Mouse (Mus musculus): ENCODE measurements at regions not wholly inside any gene's neighbourhood (a gene's known extent, or its start where the extent isn't known, plus 50 kb on each side); places are given as distances from the start of the nearest gene placed in this dataset.
A peak's percentile ranks its signal among the peaks of the same experiment; 100 is the strongest.
"Not testable (repeated sequence)": the region's sequence is repeated elsewhere in the genome, so short reads cannot be mapped to it uniquely, and the experiment has no call there.

DNA sequence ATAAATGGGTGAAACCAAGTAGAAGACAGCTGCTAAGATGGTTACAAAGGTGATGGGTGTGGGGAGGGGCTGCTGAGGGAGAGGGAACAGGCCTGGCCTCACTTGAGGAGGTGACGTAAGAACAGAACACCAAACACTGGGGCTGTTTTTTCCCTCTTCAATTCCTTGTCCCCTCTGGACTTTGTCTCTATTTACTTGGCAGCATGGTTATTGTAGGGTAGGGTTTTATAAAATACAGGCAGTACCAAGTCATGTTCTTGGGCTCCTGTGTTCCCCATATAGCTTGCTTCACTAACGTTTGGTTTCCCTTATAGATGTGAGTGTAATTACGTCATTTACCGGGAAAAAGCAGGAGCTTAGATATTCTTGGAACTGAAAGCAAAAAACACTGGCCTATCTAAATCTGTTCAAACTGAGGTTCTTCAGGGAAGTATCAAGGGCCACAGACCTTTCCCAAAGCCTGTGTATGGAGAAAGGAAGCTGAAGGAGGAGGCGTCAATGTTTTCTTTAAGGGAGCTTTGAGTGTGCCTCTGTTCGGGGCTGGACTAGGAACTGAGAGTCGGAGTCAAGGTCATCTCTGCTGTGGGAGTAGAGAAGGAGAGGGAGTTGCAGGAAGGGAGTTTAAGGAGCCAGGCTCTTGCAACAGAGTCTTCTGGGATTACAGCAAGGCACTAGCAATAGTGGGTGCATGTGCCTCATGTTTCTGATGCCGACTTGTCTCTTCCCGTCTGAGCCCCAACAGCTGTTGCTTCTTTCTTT lies 85.1 kb upstream of the Atp1b1 start:
- no peak for DNase-seq (ENCODE audit: inconsistent ontology term)

DNA sequence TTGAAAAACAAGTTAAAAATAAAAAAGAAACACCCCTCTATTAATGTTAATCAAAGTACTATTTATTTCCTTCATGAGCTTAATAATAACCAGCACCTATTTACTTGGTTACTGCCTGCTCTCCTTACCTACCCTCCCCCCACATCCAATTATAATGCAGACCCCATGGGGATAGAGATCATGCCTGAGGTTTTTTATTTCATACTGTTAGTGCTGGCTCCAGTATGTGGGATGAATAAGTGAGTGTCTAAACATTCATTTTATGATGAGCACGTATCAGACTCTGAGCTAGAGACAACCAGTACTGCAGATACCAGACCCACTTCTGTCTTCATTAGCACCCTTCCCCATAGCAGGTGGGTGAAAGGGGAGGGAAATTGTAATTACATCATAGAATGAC lies 83.6 kb upstream of the Atp1b1 start:
- no peak for DNase-seq (ENCODE audit: inconsistent ontology term)

DNA sequence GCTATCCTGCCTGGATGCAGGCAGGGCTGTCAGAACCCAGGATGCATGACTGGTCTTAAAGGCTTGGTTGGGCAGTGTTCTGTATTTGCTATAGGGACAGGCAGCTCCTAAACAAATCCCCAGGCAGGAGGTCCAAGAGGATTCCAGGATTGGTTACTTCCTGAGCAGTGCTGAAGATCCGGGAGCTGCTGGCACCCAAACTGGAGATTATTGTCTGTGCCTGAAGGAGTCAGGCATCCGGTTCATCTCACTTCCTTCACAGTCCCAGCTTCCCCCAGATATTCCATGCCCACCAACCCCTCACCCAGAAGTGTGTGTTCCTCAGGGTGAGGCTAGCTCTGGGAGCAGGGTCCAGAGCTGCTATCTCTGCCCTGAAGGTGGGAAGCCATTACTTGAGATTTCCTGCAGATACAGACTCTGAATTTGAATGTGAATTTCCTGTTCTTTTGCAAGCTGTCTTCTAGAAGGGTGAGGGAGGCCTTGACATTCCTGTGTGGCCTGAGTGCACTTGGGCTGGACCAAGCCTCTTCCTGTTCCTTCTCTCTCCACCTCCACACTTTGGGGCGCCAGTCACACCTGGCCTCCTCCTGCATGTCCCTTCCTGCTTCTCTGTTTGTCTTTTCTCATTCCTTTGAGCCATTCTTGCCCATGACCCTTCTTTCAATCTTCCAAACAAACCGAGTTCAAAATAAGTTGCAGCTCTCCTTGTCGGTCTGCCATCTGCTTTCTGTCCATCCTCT lies 80.3 kb upstream of the Atp1b1 start:
- no peak for DNase-seq (ENCODE audit: inconsistent ontology term)

DNA sequence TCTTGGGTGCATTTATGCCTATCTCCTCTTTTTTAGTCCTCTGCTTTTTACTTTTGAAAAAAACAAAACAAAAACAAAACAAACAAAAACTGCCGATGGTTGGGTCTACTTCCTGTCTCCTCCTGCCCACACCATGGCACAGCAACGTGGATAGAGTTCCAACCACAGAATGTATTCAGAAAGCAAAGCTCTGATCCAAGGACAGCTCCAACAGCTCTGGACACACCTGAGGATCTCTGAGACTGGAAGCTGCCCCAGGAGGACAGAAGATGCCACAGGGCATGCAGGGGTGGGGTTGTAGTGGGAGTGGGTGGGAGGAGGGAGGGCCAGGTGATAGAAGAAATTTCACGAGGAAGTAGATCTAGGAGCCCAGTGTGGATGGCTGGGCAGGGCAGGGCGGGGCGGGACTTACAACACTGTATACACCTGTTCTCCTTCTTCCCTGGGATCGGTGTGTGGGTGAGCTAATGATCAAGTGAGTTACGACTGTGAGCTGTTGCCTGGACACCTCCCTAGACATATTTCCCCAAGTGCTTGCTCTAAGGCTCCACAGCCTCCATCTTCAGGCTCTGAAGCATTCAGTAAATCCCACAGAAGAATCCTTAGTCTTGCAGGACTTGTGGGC lies 79.3 kb upstream of the Atp1b1 start:
- no peak for DNase-seq (ENCODE audit: inconsistent ontology term)

DNA sequence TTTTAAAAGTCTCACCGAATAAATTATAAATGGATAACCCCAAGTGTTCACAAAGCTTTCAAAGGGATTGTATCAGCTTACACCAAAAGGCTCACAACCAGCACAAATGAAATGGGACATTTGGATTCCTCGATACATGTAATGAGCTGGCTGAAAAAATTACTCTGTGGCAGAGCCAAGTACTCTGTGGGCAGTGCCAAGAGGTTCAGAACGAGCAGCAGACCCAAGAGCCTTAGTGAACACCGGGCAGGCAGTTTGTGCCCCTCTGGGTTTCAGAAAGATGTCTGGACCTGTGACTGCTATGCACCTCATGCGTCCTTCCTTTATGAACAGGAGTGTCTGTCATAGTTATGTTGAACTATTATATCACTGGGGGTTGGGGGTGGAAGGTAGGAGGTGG lies 74.0 kb upstream of the Atp1b1 start:
- peak; percentile 47 for DNase-seq (ENCODE audit: inconsistent ontology term)

DNA sequence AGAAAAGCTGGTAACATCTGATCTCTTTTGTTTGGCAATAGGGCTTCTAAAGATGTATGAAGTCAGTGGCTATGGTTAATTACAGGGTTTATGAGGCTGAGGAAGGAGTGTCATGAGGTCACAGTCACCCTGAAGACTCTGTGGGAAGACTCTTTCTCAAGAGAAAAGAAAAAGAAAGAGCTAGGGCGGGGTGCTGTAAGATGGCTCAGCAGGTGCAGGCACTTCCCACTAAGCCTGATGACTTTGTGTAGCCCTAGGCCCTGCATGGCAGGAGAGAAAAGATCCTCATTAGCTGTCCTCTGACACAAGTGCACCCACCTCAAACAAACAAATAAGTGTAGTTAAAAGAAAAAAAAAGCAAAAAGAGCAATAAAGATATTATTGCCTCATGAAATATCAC lies 73.6 kb upstream of the Atp1b1 start:
- DNase-seq (ENCODE audit: inconsistent ontology term): no peak

DNA sequence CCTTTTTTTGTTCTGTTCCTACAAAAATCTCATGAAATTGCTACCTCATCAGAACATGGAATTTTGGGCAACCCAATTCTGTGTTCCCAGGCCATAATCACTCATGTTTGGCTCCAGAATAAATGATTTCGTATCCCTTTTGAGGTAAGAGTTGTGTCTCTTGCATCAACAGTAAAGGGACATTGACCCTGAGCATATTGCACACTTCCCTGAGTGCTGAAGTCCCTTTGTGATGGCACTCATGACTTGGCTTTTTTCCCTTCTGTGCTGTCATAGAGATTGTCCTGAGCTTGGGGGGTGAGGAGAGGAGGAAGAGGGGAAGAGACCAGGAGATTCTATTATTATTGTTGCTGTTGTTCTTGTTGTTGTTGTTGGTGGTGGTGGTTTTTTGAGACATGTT lies 68.6 kb upstream of the Atp1b1 start:
- no peak for DNase-seq (ENCODE audit: inconsistent ontology term)

DNA sequence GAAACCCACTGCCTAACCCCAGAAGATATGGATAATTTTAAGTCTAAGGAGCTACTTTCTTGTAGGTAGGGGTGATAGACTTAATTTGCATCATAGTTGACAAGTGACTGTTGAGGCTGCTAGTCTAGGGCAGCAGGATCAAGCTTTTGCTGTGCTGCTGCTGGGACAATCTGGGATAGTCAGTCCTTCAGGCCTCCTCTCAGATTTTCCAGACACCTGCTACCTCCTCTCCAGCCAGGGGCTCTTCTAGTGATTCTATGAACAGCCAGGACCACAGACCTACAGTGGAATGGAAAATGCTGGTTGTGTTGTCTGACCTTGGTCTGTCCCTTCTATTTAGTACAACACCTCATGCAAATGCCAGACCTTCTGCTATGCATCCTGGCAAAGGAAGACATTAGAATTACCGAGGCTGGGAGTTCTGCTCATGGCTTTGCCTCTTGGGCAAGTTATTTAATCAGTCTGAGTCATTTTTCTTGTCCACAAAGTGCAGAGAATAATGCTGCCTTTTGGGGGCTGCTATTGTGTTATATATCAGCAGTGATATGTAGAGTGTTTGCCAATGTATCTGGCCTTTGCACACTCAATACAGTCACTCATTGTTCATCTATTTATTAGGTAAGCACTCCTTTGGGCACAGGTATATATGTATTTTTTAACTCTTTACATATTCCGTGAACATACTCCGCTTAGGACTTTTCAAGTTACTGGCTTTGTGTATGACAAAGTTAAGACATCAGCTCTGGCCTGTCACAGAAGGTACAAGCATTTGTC lies 64.4 kb upstream of the Atp1b1 start:
- no peak for DNase-seq (ENCODE audit: inconsistent ontology term)

DNA sequence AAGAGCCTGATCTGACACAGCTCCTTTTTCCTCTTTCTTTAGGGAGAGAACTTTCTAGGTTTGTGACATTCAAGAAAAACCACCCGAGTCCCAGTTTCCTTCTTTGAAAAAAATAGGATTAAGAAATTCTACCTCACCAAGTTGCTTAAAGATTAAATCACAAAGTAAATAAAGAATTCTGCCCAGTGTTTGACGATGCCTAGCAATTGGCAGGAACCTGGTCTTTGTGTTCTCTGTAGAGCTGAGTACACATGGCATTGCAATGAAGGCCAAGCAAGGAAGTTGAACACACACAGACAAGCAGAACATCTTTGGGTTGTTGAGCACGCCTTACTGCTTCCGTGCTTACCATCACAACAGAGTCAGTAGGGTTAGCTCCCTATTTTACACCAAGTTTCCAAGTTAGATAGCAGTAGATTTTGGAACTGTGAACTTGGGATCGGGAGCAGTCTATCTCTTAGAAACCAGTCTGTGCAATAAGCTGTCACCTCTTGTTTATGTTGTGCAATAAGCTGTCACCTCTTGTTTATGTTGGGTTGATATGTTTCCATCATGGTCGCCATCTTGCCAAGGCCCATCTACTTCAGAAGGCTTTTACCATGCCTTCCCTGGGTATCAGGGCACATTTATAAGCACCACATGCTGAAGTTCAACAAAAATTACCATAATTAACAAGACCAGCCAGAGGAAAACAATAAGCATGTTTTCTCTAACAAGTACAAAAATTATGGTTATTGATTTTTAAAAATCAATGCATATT lies 63.4 kb upstream of the Atp1b1 start:
- no peak for DNase-seq (ENCODE audit: inconsistent ontology term)

DNA sequence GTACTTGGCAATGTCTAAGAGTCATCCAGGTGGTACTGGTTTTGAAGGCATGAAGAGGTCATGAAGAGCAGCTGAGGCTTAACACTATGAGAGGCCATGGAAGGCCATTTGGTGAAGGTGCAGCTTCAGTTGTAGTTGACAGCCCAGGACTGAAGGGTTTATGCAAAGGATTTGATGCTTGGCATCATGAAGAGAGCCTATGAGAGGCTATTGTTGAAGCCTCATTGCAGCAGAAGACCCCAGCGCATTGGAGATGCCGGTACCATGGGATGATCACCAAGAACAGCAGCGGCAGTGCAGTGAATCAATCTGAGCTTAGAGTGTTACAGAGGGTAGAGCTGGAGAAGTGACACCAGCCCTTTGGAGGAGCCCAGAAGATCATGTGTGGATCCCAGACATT lies 60.7 kb upstream of the Atp1b1 start:
- DNase-seq (ENCODE audit: inconsistent ontology term): no peak

DNA sequence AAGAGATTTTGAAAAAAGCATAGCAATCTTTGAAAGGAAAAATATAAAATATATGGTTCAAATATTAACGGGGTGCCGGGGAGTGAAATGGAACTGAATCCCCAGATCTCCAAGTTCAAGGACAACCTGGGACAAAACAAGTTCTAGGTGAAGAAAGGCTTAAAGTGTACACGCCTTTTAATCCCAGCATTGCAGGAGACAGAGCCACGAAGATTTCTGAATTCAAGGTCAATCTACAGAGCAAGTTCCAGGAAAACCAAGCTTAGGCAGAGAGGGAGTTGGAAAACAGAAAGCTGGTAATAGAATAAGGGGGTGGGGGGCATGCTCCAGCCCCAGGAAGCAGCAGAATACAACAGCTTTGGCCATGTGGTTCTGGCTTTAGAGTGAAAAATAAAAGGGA lies 60.2 kb upstream of the Atp1b1 start:
- no peak for DNase-seq (ENCODE audit: inconsistent ontology term)

DNA sequence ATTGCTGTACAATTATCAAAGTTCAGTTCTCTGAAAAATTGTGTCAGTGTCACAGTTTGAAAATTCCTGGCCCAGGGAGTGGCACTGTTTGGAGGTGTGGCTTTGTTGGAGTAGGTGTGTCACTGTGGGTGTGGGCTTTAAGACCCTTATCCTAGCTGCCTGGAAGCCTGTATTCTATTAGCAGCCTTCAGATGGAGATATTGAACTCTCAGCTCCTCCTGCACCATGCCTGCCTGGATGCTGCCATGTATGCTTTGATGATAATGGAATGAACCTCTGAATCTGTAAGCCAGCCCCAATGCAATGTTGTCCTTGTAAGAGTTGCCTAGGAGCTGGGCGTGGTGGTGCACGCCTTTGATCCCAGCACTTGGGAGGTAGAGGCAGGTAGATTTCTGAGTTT lies 59.2 kb upstream of the Atp1b1 start:
- DNase-seq (ENCODE audit: inconsistent ontology term): not testable (repeated sequence)

DNA sequence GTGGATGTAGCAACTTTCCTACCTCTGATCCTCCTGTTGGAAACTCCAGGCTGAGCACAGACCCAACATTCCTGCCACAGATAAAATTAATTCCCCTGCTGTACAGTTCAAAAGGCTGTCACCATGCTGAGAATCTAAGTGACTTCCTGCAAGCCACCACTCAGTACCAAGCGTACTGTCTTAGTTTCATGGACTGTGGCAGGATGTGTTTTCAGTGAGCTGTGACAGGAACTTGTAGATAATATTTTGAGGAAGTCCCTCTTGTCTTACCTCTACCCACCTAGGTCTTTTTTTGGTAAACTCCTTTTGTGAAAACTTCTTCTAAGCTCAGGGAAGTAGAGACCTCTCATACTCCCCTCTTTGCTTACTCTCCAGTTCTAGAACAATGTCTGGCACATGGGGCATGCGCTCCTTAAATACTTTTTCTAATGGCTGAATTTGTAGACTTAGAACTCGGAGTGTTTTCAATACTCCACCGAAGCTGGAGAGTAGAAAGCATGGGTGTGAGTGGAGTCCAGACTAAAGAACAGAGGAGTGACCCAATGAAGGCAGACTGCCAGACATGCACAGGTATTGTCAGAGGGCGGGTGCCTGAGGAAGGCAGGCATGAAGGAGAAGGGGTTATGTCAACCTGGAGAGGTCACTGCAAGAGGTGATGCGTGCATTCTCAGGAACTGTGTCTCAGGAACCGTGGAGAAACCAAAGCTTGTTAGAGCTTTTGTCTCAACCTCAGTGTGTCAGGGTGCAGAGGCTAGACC lies 53.7 kb upstream of the Atp1b1 start:
- no peak for DNase-seq (ENCODE audit: inconsistent ontology term)

DNA sequence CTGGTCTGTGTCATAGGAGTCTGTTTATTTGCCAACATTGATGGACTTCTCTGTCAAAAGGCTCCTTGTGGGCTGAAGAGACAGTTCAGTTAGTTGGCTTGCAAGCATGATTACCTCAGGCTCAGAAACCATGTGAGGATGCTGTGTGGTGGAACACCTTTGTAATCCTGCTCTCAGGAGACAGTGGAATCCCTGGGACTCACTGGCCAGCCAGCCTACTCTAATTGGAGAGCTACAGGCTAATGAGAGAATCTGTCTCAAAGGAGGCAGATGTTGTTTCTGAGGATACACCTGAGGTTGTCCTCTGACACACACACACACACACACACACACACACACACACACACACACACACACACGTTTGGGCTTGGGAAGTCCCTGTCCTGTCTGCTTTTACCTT lies 51.1 kb upstream of the Atp1b1 start:
- DNase-seq (ENCODE audit: inconsistent ontology term): no peak

DNA sequence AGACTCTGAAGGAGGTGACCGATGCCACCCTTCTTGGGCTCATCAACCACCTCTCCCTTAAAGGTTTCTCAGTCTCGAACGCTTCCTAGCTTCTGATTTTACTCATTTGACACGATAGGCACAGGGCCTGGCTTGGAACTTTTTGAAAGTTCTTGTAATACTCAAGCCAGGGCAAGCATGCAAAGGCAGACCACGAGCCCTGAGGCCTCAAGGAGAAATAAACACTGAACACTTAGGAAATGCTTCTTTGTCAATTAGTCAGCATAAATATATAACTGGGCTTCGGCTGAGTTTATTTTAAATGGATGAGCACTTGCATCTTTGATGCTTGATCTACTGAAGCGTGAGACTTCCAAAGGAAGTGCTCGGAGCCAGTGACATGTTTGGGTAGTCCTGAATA lies 50.4 kb upstream of the Atp1b1 start:
- peak; percentile 14 for DNase-seq (ENCODE audit: inconsistent ontology term)

DNA sequence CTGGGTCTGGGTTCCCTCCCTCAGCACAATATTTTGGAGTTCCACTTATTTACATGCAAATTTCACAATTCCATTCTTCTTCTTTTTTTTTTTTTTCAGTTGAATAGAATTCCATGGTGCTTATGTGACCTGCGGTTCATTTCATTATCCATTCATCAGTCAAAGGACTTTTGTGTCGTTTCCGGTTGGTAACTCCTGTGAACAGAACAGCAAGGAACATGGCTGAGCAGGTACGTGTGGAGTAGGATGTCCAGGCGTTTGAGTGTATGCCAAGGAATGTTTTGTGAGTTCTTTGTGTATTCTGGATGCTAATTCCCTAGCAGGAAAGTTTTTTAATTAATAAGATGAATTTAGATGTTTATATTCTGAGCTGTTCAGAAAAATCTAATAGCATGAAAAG lies 50.0 kb upstream of the Atp1b1 start:
- peak; percentile 92 for DNase-seq (ENCODE audit: inconsistent ontology term)

Data from Muller cell, postnatal 12 days (primary cell).